Comparison of ENCODE assay signal across 29 mouse cellular contexts in genomic region chr15:81933986-81934385, GRCm38 (mm10). TPM values are rescaled to one million over a fixed set of nuclear protein-coding genes. Genes with fewer than 3 reads are reported as not detected.
DNase-seq lines count a peak whose midpoint lies in the region; TF ChIP-seq lines count a peak whose summit lies in the region.
"Had no signal": no experiment of that assay in that cellular context is flagged by ENCODE, and none has a peak within 500 bp of the region (broad histone marks: within the 10 kb centered on the region; RNA-seq: fewer than 3 reads in every experiment).

No protein-coding gene starts in this region.

- no peak overlapping the region for H3K4me3 ChIP-seq in macrophage (ENCODE audit: inconsistent target)
- H3K4me3 ChIP-seq in olfactory bulb, adult 2 months (ENCODE audit: insufficient read depth, low read depth, low read length): no peak overlapping the region
- H3K4me3 ChIP-seq: embryonic facial prominence, embryonic 12.5 days; heart, embryonic 15.5 days; hindbrain, embryonic 15.5 days; limb, embryonic 10.5 days had no signal

- no peaks in the 10 kb centered on the region for H3K79me2 ChIP-seq in macrophage (ENCODE audit: inconsistent target)

- peak; percentile 86 for DNase-seq in A20 (ENCODE audit: low read depth, low spot score)
- peak; percentile 57 to 60 for DNase-seq in B cell, adult 2 months
- DNase-seq in layer of hippocampus, postnatal 36 days: no peak
- no peak for DNase-seq in thymus, postnatal 10 days (ENCODE audit: low spot score in 2 of 2)
- no peak for DNase-seq in retina, postnatal 1 day
- DNase-seq: adrenal gland, postnatal 25 days; cerebellum, adult 11 months; cerebellum, postnatal 14 days; gastrocnemius, postnatal 25 days; heart, postnatal 4 days; kidney, adult 8-10 months; kidney, postnatal 10 days; liver; lung, postnatal 10 days; midbrain, embryonic 14.5 days; thymus, postnatal 25 days had no signal

- peak overlapping the region; percentile 46 for H3K27ac ChIP-seq in macrophage
- peak overlapping the region; percentile 28 for H3K27ac ChIP-seq in olfactory bulb, adult 2 months (ENCODE audit: insufficient read depth, low read depth, low read length)
- H3K27ac ChIP-seq: embryonic facial prominence, embryonic 12.5 days; heart, embryonic 15.5 days; hindbrain, embryonic 15.5 days had no signal

- H3K4me1 ChIP-seq in olfactory bulb, adult 2 months (ENCODE audit: control insufficient read depth, insufficient read depth, low read length): peaks cover 27% of the 10 kb centered on the region

- no peak for TF ChIP-seq POLR2A in olfactory bulb, adult 2 months (IDR thresholded peaks at IDR 0.05; ENCODE audit: insufficient read depth, low read depth, low read length)

- 8% methylated on average over 1 of the region's 1 CpGs for WGBS in macrophage (ENCODE audit: missing documents)
- 92% methylated on average over 1 of the region's 1 CpGs for WGBS in olfactory bulb, adult 2 months

- no peak for TF ChIP-seq CTCF in olfactory bulb, adult 2 months (IDR thresholded peaks at IDR 0.05; ENCODE audit: insufficient read depth, low read depth, low read length)

- no peaks in the 10 kb centered on the region for H3K36me3 ChIP-seq in macrophage (ENCODE audit: inconsistent target)
- H3K36me3 ChIP-seq: embryonic facial prominence, embryonic 12.5 days; heart, embryonic 15.5 days; hindbrain, embryonic 15.5 days; limb, embryonic 10.5 days had no signal

RNA-seq across cellular contexts. Expression of gene Csdc2, which starts 2.6 kb away (rescaled TPM):
- under 1 TPM in 1 of 26 experiments, not detected in 25; 0.63 TPM for total RNA-seq in macrophage (2018; cell fraction: chromatin; rRNA removed)
- total RNA-seq in macrophage (2018; cell fraction: cytosol; rRNA removed): under 1 TPM in 13 of 26 experiments, not detected in 13; 0.04 to 0.22 (median 0.09) TPM
- under 1 TPM in 1 of 26 experiments, not detected in 25; 0.77 TPM for total RNA-seq in macrophage (2018; cell fraction: nucleus; rRNA removed)
- polyA plus RNA-seq in macrophage (2018): 0.10 TPM in 1 of 3 replicates, not detected in the others
- polyA plus RNA-seq in olfactory bulb, adult 2 months (2012; ENCODE audit: insufficient read depth, insufficient read length, low replicate concordance, missing spikeins): not detected in 2 replicates
- 10 to 100 TPM; 74.5 to 77.1 TPM for total RNA-seq in layer of hippocampus, postnatal 36 days (2021)
- total RNA-seq: megakaryocyte-erythroid progenitor cell, adult 5-6 weeks had no signal

RNA-seq across cellular contexts. Expression of gene Polr3h, which starts 7.9 kb away (rescaled TPM):
- 10 to 100 TPM in 12 of 26 experiments, 1 to 10 TPM in 14; 1.5 to 34.2 (median 9.7) TPM for total RNA-seq in macrophage (2018; cell fraction: chromatin; rRNA removed)
- total RNA-seq in macrophage (2018; cell fraction: cytosol; rRNA removed): 1 to 10 TPM; 3.3 to 8.3 (median 5.7) TPM
- 10 to 100 TPM in 7 of 26 experiments, 1 to 10 TPM in 19; 2.0 to 23.5 (median 7.9) TPM for total RNA-seq in macrophage (2018; cell fraction: nucleus; rRNA removed)
- polyA plus RNA-seq in macrophage (2018): 4.7 to 14.4 TPM (median 4.7 TPM) in 3 replicates
- not detected in 2 replicates for polyA plus RNA-seq in olfactory bulb, adult 2 months (2012; ENCODE audit: insufficient read depth, insufficient read length, low replicate concordance, missing spikeins)
- total RNA-seq in layer of hippocampus, postnatal 36 days (2021): 10 to 100 TPM; 44.5 to 48.2 TPM

RNA-seq across cellular contexts. Expression of gene Pmm1, which starts 26.7 kb away (rescaled TPM):
- total RNA-seq in macrophage (2018; cell fraction: chromatin; rRNA removed): 10 to 100 TPM in 12 of 26 experiments, 1 to 10 TPM in 12, not detected in 2; 1.3 to 25.0 (median 10.0) TPM
- 10 to 100 TPM in 21 of 26 experiments, 1 to 10 TPM in 5; 7.1 to 21.4 (median 13.6) TPM for total RNA-seq in macrophage (2018; cell fraction: cytosol; rRNA removed)
- total RNA-seq in macrophage (2018; cell fraction: nucleus; rRNA removed): 10 to 100 TPM in 5 of 26 experiments, 1 to 10 TPM in 21; 2.8 to 13.7 (median 5.3) TPM
- 10.2 to 15.5 TPM (median 14.8 TPM) in 3 replicates for polyA plus RNA-seq in macrophage (2018)
- polyA plus RNA-seq in olfactory bulb, adult 2 months (2012; ENCODE audit: insufficient read depth, insufficient read length, low replicate concordance, missing spikeins): not detected in 2 replicates
- 100 to 1,000 TPM; 209 to 220 TPM for total RNA-seq in layer of hippocampus, postnatal 36 days (2021)

RNA-seq across cellular contexts. Expression of gene 1700029P11Rik, which starts 46.4 kb away (rescaled TPM):
- total RNA-seq in macrophage (2018; cell fraction: chromatin; rRNA removed): not detected
- not detected for total RNA-seq in macrophage (2018; cell fraction: cytosol; rRNA removed)
- total RNA-seq in macrophage (2018; cell fraction: nucleus; rRNA removed): not detected
- not detected in 3 replicates for polyA plus RNA-seq in macrophage (2018)
- not detected in 2 replicates for polyA plus RNA-seq in olfactory bulb, adult 2 months (2012; ENCODE audit: insufficient read depth, insufficient read length, low replicate concordance, missing spikeins)
- total RNA-seq in layer of hippocampus, postnatal 36 days (2021): not detected
- total RNA-seq: adrenal gland, postnatal 25 days; gastrocnemius, postnatal 25 days; heart, postnatal 4 days; layer of hippocampus, adult 18-20 months; layer of hippocampus, postnatal 14 days; megakaryocyte-erythroid progenitor cell, adult 5-6 weeks had no signal
- polyA plus RNA-seq: embryonic facial prominence, embryonic 12.5 days; forebrain, embryonic 11.5 days; heart, embryonic 15.5 days; hindbrain, embryonic 15.5 days; intestine, embryonic 14.5 days; limb, embryonic 10.5 days; liver, embryonic 16.5 days; midbrain, embryonic 14.5 days; neural tube, embryonic 14.5 days had no signal

RNA-seq across cellular contexts. Expression of gene Xrcc6, which starts 53.6 kb away (rescaled TPM):
- total RNA-seq in macrophage (2018; cell fraction: chromatin; rRNA removed): 10 to 100 TPM in 12 of 26 experiments, 1 to 10 TPM in 14; 1.0 to 32.7 (median 8.5) TPM
- 10 to 100 TPM in 10 of 26 experiments, 1 to 10 TPM in 16; 7.0 to 13.8 (median 9.6) TPM for total RNA-seq in macrophage (2018; cell fraction: cytosol; rRNA removed)
- total RNA-seq in macrophage (2018; cell fraction: nucleus; rRNA removed): 10 to 100 TPM in 9 of 26 experiments, 1 to 10 TPM in 17; 2.2 to 30.8 (median 7.9) TPM
- polyA plus RNA-seq in macrophage (2018): 8.4 to 21.0 TPM (median 15.0 TPM) in 3 replicates
- 1,163 TPM in 1 of 2 replicates, not detected in the other for polyA plus RNA-seq in olfactory bulb, adult 2 months (2012; ENCODE audit: insufficient read depth, insufficient read length, low replicate concordance, missing spikeins)
- total RNA-seq in layer of hippocampus, postnatal 36 days (2021): 10 to 100 TPM; 25.5 to 27.2 TPM

Comparison
In these comparisons a context has a peak if more than half of its experiments do, and no peak if none do; other contexts are left out.
1. DNase-seq: peak in A20 (single experiment) and B cell, adult 2 months (2 of 2); none in layer of hippocampus, postnatal 36 days (0 of 2), thymus, postnatal 10 days (0 of 2) and retina, postnatal 1 day (single experiment).